Mouse (Mus musculus): ENCODE data around the gene Dcaf15.

The Dcaf15 gene

GRCm38 (mm10) chr8:84067047-84067573 lies 37.5 kb downstream of the Dcaf15 start:
- peak; percentile 84 to 93 for DNase-seq (ENCODE audit: low read depth in 1 of 2, low spot score in 2 of 2)

GRCm38 (mm10) chr8:84066291-84066930 lies 38.2 kb downstream of the Dcaf15 start, which contains the start of gene Rfx1:
Gene Rfx1 (plus strand): TSS chr8:84066834.
- DNase-seq (ENCODE audit: low read depth in 1 of 2, low spot score in 2 of 2): peak; percentile 97 to 99

DNA sequence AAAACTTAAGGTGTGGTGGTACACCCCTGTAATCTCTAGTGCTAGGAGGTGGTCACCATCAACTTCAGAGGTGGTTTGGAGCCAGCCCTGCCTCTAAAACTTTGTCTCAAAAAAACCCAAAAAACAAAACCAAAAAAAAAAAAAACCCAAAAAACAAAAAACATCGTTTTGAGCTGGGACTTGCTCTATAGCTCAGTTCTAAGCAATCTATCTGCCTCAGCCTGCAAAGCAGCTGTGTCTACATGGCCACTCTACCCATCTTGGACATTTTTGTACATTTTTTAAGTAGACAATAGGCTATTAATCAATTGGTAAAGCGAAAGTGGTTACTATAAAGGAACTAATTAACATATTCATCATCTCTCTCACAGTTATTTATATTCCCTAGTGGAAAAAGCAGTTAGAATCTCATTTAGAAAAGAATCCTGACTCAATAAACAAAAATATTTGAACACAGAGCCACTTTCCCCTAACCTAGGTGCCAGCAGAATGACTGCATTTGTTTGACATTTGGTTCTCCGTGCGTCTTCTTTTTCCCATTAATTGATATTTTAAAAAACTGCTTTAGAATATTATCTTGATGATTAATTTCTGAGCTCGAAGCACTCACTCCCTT lies 39.0 kb downstream of the Dcaf15 start:
- no peak for DNase-seq (ENCODE audit: low read depth in 1 of 2, low spot score in 2 of 2)

- DNase-seq (ENCODE audit: low read depth in 1 of 2, low spot score in 2 of 2): no peak
These were observed 39.5 kb downstream of the Dcaf15 start, which contains the start of gene Gm10643 for GRCm38 (mm10) chr8:84065037-84065436. Gene Gm10643 (minus strand): TSS chr8:84065137.

GRCm38 (mm10) chr8:84063861-84064610 lies 40.5 kb downstream of the Dcaf15 start:
- DNase-seq (ENCODE audit: low read depth in 1 of 2, low spot score in 2 of 2): peak in 1 of 2 experiments; percentile 54

- DNase-seq (ENCODE audit: low read depth in 1 of 2, low spot score in 2 of 2): no peak
These were observed 44.3 kb downstream of the Dcaf15 start for GRCm38 (mm10) chr8:84060245-84060644.

DNA sequence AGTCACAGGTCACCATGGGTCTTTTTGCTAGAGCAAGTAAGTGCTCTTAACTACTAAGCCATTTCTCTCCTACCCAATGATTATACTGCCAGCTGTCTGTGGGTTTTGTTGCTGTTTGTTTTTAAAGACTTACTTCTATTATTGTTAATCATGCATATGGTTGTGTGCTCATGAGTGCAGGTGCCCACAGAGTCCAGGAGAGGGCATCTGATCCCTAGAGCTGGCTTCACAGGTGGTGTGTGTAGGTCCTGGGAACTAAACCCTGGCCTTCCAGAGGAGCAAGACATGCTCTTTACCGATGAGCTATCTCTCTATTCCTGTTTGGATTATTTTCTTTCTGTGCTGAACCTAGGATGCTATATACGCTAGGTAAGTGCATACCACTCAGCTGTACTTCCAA lies 45.3 kb downstream of the Dcaf15 start:
- no peak for DNase-seq (ENCODE audit: low read depth in 1 of 2, low spot score in 2 of 2)

DNA sequence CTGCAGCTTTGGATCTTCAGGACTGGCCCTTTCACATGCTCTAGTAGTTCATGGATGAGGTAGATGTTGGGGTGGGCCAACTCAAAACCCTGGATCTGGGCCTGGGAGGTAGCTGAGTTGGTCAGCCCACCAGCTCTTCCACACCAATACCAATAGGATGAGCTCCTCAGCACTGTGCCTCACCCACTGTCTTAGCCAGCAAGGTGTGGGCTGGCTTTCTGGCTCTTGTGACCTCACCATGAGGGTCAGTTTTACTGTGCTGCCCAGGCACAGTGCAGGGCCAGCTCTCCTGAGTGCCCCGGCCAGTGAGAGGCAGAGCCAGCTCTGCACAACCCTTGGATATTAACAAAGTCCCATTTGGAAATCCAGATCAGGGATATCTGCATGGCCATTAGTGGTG lies 46.7 kb downstream of the Dcaf15 start:
- DNase-seq (ENCODE audit: low read depth in 1 of 2, low spot score in 2 of 2): no peak

DNA sequence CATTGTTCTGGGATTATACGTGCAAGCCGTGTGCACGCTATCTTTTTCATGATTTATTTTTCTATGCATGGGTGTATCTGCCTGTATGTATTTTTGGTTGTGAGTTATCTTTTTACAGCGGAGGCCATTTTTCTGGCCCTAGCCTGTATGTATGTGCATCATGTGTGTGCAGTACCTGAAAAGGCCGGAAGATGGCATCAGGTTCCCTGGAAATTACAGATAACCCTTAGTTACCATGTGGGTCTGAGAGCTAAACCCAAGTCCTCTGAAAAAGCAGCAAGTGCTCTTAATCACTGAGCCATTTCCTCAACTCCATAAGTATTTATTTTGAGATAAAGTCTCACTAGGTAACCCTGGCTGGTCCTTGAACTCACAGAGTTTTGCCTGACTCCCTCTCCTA lies 51.3 kb downstream of the Dcaf15 start:
- no peak for DNase-seq (ENCODE audit: low read depth in 1 of 2, low spot score in 2 of 2)

- DNase-seq (ENCODE audit: low read depth in 1 of 2, low spot score in 2 of 2): no peak
These were observed 51.8 kb downstream of the Dcaf15 start for GRCm38 (mm10) chr8:84052746-84053145.

DNA sequence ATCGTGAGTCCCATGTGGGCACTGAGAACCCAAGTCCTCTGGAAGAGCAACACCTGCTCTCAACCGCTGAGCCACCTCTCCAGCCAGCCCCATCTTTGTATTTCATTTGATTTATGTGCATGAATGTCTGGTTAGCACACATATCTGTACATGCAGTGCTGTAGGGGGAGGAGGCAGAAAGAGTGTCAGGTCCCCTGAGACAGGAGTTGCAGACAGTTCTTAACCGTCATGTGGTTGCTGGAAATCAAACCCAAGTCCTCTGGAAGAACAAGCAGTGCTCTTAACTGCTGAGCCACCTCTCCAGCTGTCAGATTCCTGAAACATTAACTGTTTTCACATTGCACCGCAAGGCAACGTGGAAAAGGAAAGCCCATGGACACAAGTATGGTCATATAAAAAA lies 56.4 kb downstream of the Dcaf15 start:
- DNase-seq (ENCODE audit: low read depth in 1 of 2, low spot score in 2 of 2): no peak

All from monocyte, adult 2 months (primary cell).